Mouse (Mus musculus): ENCODE results near the gene Pmfbp1. TPM values are rescaled to one million over a fixed set of nuclear protein-coding genes. Genes with fewer than 3 reads are reported as not detected.

Pmfbp1 gene
- polyA plus RNA-seq, 1 experiment from 2014 or later = not detected

DNA sequence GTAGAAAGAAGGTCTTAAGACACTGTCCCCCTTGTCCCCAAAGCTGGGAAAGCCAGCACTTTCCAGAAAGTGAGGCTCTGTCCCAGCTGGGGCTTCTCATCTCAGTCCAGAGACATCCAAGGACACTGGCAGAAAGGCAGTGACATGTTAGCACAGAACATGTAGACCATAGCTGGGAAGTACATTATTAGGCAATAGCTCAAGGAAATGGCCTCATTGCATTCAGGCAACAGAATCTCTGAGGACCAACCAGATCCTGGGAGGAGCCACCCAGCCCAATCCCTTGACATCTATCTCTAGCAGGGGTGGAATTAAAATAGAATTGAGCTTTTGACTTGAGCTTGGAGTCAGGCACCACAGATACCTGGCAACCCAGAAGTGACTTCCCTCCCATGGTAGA, 91.8 kb downstream of the Pmfbp1 start:
- H3K4me3 ChIP-seq (ENCODE audit: low read depth, low read length) = no peak overlapping the region
- H3K4me2 ChIP-seq (replicated peaks; ENCODE audit: low read depth) = no peak overlapping the region
- TF ChIP-seq CTCF (IDR thresholded peaks at IDR 0.05; ENCODE audit: low read depth) = no peak
- TF ChIP-seq EP300 (optimal IDR thresholded peaks at IDR 0.05) = no peak
- H3K9ac ChIP-seq (ENCODE audit: low read length) = no peak overlapping the region
- H3K9me3 ChIP-seq (ENCODE audit: control insufficient read depth, low read length) = no peaks in the 10 kb centered on the region
- H3K27ac ChIP-seq (replicated peaks) = no peak overlapping the region
- DNase-seq (ENCODE audit: low spot score) (no peak), ATAC-seq (ENCODE audit: low FRiP score, low TSS enrichment) (no peak)
- H3K4me1 ChIP-seq (replicated peaks; ENCODE audit: control insufficient read depth, insufficient read depth) = no peaks in the 10 kb centered on the region
- H3K27me3 ChIP-seq (ENCODE audit: control insufficient read depth, insufficient read depth, low read length) = no peaks in the 10 kb centered on the region
- H3K36me3 ChIP-seq (ENCODE audit: control insufficient read depth, insufficient read depth, low read length) = no peaks in the 10 kb centered on the region

DNA sequence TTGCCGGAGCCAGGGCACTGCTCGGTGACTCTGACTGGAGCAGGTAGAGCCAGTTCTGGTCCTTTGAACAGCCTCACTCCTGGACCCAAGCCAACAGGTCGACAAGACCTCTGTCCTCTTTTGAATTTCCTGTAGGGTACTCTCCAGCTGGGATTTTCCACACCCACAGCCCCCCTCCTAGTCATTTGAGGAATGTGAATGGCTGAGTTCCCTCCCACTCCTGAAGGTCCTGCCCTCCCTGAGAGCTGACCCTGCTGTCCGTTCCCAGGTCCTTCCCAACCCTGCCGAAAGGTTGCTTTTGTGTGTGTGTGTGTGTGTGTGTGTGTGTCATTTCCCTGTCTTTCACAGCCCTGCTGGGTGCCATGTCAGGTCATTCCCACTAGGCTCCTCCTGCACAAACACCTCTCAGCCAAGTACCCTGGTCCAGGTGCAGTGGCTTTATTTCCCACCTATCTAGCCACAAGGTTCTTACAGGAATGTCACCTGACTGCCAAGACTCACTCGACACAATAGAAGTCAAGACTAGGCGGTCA, 93.2 kb downstream of the Pmfbp1 start:
- peak; percentile 69 for DNase-seq (ENCODE audit: low spot score)
- no peaks in the 10 kb centered on the region for H3K4me1 ChIP-seq (replicated peaks; ENCODE audit: control insufficient read depth, insufficient read depth)
- 36% methylated on average over 7 of the region's 7 CpGs for WGBS
- no peak for TF ChIP-seq CTCF (IDR thresholded peaks at IDR 0.05; ENCODE audit: low read depth)
- no peaks in the 10 kb centered on the region for H3K36me3 ChIP-seq (ENCODE audit: control insufficient read depth, insufficient read depth, low read length)
- H3K9me3 ChIP-seq (ENCODE audit: control insufficient read depth, low read length) = no peaks in the 10 kb centered on the region
- no peaks in the 10 kb centered on the region for H3K27me3 ChIP-seq (ENCODE audit: control insufficient read depth, insufficient read depth, low read length)
- no peak overlapping the region for H3K4me2 ChIP-seq (replicated peaks; ENCODE audit: low read depth)
- no peak overlapping the region for H3K9ac ChIP-seq (ENCODE audit: low read length)
- ATAC-seq (ENCODE audit: low FRiP score, low TSS enrichment) = peak; percentile 68
- no peak overlapping the region for H3K4me3 ChIP-seq (ENCODE audit: low read depth, low read length)
- H3K27ac ChIP-seq (replicated peaks) = no peak overlapping the region

DNA sequence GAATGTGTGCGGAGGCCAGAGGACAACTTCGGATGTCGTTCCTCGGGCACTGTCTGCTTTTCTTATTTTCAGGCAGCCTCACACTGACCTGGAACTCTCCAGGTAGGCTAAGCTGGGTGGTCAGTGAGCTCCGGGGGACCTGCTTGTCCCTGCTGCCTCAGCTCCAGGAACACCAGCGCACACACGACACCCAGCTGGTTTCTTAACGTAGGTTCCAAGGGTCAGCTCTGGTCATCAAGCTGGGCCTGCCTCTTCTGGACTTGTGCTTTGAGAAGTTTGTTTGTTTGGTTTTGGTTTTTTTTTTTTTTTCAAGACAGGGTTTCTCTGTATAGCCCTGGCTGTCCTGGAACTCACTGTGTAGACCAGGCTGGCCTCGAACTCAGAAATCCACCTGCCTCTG, 97.1 kb downstream of the Pmfbp1 start:
- Histone ChIP-seq H3K27ac (replicated peaks) (no peak overlapping the region), H3K4me1 (replicated peaks; ENCODE audit: control insufficient read depth, insufficient read depth) (no peaks in the 10 kb centered on the region), H3K36me3 (ENCODE audit: control insufficient read depth, insufficient read depth, low read length) (peaks cover 6% of the 10 kb centered on the region), H3K9ac (ENCODE audit: low read length) (no peak overlapping the region), H3K9me3 (ENCODE audit: control insufficient read depth, low read length) (no peaks in the 10 kb centered on the region), H3K27me3 (ENCODE audit: control insufficient read depth, insufficient read depth, low read length) (no peaks in the 10 kb centered on the region), H3K4me2 (replicated peaks; ENCODE audit: low read depth) (no peak overlapping the region), H3K4me3 (ENCODE audit: low read depth, low read length) (no peak overlapping the region)
- DNase-seq (ENCODE audit: low spot score) (no peak), ATAC-seq (ENCODE audit: low FRiP score, low TSS enrichment) (no peak)
- TF ChIP-seq CTCF (IDR thresholded peaks at IDR 0.05; ENCODE audit: low read depth) = no peak
- TF ChIP-seq EP300 (optimal IDR thresholded peaks at IDR 0.05) = no peak
- WGBS = 85% methylated on average over 9 of the region's 9 CpGs

DNA sequence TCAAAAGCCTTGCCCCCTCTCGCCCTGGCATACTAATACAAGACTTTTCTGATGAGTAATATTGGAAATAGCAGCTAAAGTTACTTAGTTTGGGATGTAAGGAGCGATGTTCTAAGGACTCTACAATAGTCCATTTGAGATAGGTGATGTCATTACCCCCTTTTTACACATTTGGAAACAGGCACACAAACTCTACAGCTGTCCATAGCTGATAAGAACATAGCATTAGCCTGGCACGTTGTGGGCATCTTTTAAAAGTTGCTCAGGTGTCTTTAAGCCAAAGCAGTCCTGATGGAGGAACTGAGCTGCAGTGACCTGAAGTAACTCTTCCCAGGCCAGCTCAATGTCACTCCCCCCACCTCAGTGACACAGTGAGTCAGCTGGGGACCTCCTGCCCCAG, 97.5 kb downstream of the Pmfbp1 start:
- TF ChIP-seq CTCF (IDR thresholded peaks at IDR 0.05; ENCODE audit: low read depth) (no peak), EP300 (optimal IDR thresholded peaks at IDR 0.05) (no peak)
- no peak for ATAC-seq (ENCODE audit: low FRiP score, low TSS enrichment)
- Histone ChIP-seq H3K27ac (replicated peaks) (no peak overlapping the region), H3K27me3 (ENCODE audit: control insufficient read depth, insufficient read depth, low read length) (no peaks in the 10 kb centered on the region), H3K4me2 (replicated peaks; ENCODE audit: low read depth) (no peak overlapping the region), H3K4me3 (ENCODE audit: low read depth, low read length) (no peak overlapping the region), H3K9ac (ENCODE audit: low read length) (no peak overlapping the region), H3K9me3 (ENCODE audit: control insufficient read depth, low read length) (no peaks in the 10 kb centered on the region), H3K4me1 (replicated peaks; ENCODE audit: control insufficient read depth, insufficient read depth) (no peaks in the 10 kb centered on the region), H3K36me3 (ENCODE audit: control insufficient read depth, insufficient read depth, low read length) (peaks cover 6% of the 10 kb centered on the region)
- DNase-seq (ENCODE audit: low spot score) = no peak
- 86% methylated on average over 3 of the region's 3 CpGs for WGBS

DNA sequence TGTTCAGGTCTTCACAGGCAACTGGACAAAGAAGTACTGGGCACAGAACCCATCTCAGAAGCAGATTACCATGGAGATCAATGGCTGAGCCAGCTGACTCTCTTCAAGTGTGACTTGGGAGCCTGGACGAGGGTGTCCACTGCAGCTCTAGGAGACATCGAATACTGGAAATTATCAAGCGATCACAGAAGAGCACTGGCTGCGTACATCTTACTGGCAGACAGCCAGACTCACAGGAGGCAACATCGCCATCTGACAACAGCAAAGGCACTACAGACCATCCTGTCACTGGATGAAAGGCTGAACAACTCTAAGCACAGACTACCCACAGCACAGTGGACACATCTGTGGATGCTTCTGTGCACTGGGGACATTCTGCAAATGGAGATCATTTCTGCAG, 98.3 kb downstream of the Pmfbp1 start:
- no peak for ATAC-seq (ENCODE audit: low FRiP score, low TSS enrichment)
- Histone ChIP-seq H3K4me1 (replicated peaks; ENCODE audit: control insufficient read depth, insufficient read depth) (no peaks in the 10 kb centered on the region), H3K9me3 (ENCODE audit: control insufficient read depth, low read length) (no peaks in the 10 kb centered on the region), H3K36me3 (ENCODE audit: control insufficient read depth, insufficient read depth, low read length) (peaks cover 6% of the 10 kb centered on the region), H3K9ac (ENCODE audit: low read length) (no peak overlapping the region), H3K27ac (replicated peaks) (no peak overlapping the region), H3K4me3 (ENCODE audit: low read depth, low read length) (no peak overlapping the region), H3K27me3 (ENCODE audit: control insufficient read depth, insufficient read depth, low read length) (no peaks in the 10 kb centered on the region), H3K4me2 (replicated peaks; ENCODE audit: low read depth) (no peak overlapping the region)
- TF ChIP-seq EP300 (optimal IDR thresholded peaks at IDR 0.05) = no peak
- TF ChIP-seq CTCF (IDR thresholded peaks at IDR 0.05; ENCODE audit: low read depth) = no peak
- no peak for DNase-seq (ENCODE audit: low spot score)
- WGBS = 85% methylated on average over 5 of the region's 5 CpGs

Other genes starting within 250 kb of the Pmfbp1 start
- gene Dhx38, start 71.8 kb downstream of the Pmfbp1 start, polyA plus RNA-seq (2015; fragmentation: Nextera tagmentation; extraction: Ambion mirVana) = 7.0 and 7.2 TPM in 2 replicates
- 16.3 and 16.7 TPM in 2 replicates for gene Txnl4b, start 71.9 kb downstream of the Pmfbp1 start, polyA plus RNA-seq (2015; fragmentation: Nextera tagmentation; extraction: Ambion mirVana)
- 5.0 and 8.4 TPM in 2 replicates for gene Hp, start 85.1 kb downstream of the Pmfbp1 start, polyA plus RNA-seq (2015; fragmentation: Nextera tagmentation; extraction: Ambion mirVana)
- 19.9 and 20.5 TPM in 2 replicates for gene Dhodh, start 114.6 kb downstream of the Pmfbp1 start, polyA plus RNA-seq (2015; fragmentation: Nextera tagmentation; extraction: Ambion mirVana)
- 0.08 TPM in 1 of 2 replicates, not detected in the other for gene Pkd1l3, start 120.5 kb downstream of the Pmfbp1 start, polyA plus RNA-seq (2015; fragmentation: Nextera tagmentation; extraction: Ambion mirVana)
- gene Ist1, start 199.2 kb downstream of the Pmfbp1 start, polyA plus RNA-seq (2015; fragmentation: Nextera tagmentation; extraction: Ambion mirVana) = 96.0 and 103 TPM in 2 replicates
- gene Zfp821, start 211.5 kb downstream of the Pmfbp1 start, polyA plus RNA-seq (2015; fragmentation: Nextera tagmentation; extraction: Ambion mirVana) = 12.2 and 13.6 TPM in 2 replicates
- 2.7 and 2.8 TPM in 2 replicates for gene Atxn1l, start 243.7 kb downstream of the Pmfbp1 start, polyA plus RNA-seq (2015; fragmentation: Nextera tagmentation; extraction: Ambion mirVana)